Mouse (Mus musculus) cerebellum, postnatal 36 days (tissue): ENCODE measurements around the gene Zfp385c.
"Not testable (repeated sequence)": the region's sequence is repeated elsewhere in the genome, so short reads cannot be mapped to it uniquely, and the experiment has no call there.

ENCODE experiments used
- DNase-seq, 2 experiments: peaks; one replicate each; pipeline ENCODE4 v3.0.0; 2021 to 2022; ENCODE audit warnings: mixed read lengths in 2 of 2

Gene Zfp385c

GRCm38 (mm10) chr11:100684084-100684483 is 8.2 kb downstream of the Zfp385c start:
- no peak for DNase-seq

- DNase-seq = no peak
Measured at GRCm38 (mm10) chr11:100682526-100682925, 9.7 kb downstream of the Zfp385c start.

DNA sequence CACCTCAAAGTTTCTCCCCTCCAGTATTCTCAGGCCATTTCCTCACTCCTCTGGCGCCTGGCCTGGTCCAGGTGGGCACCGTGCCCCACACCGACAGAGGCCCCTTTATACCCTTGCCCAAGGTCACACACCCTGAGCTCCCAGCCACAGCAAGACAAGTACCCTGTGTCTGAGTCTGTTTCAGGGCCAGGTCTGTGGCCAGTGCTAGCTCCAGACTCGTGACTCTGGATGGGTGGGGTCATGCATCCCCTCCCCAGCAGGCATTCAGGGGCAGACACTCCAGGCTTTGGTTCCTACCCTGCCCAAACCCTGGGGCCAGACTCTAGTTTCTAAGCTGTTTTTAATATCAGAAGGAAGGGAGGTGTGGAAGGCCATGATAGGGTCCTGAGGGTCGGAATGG is 10.4 kb downstream of the Zfp385c start:
- no peak for DNase-seq

- DNase-seq = no peak
Measured at GRCm38 (mm10) chr11:100677810-100678209, 14.4 kb downstream of the Zfp385c start.

DNA sequence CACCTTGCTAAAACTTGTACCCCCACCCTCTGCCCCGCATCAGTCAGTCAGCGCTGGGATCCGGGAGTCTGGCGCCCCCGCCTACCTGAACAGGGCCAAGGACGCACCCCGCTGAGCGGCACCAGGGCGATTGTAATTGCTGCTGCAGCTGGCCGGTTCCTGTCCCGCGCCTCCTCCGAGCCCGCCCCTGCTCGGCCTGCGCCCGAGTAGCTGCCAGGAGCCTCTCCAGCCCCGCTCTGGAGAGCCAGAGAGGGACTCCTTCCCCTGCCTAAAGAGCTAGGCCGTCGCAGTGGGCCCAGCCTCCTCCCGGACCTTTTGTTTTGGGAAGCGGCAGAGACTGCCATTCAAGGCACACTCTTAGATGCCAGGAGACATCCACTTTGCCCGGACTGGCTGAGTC is 19.1 kb downstream of the Zfp385c start:
- peak; percentile 14 to 30 for DNase-seq

DNA sequence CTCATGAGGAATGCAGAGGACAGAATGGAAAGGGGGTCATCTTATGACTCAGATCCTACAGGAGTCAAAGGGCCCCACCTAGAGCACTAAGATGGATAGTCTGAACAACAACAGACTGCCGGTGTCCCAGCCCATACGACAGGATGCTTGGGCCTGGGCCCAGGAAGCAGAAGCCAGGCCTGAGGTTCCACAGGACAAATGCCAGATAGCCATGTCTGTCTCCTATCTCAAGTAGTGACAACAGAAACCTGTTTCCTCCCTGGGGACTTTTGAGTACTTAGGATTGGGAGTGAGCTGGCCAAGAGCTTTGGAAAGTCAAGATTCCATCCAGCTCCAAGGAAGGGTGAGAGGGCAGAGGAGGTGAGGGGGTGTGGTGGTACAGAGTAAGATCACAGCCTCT is 20.3 kb downstream of the Zfp385c start:
- DNase-seq = peak in 1 of 2 experiments; percentile 22

- no peak for DNase-seq
Measured at GRCm38 (mm10) chr11:100671049-100671448, 21.2 kb downstream of the Zfp385c start.

- DNase-seq = no peak
Measured at GRCm38 (mm10) chr11:100659806-100660205, 32.4 kb downstream of the Zfp385c start.

DNA sequence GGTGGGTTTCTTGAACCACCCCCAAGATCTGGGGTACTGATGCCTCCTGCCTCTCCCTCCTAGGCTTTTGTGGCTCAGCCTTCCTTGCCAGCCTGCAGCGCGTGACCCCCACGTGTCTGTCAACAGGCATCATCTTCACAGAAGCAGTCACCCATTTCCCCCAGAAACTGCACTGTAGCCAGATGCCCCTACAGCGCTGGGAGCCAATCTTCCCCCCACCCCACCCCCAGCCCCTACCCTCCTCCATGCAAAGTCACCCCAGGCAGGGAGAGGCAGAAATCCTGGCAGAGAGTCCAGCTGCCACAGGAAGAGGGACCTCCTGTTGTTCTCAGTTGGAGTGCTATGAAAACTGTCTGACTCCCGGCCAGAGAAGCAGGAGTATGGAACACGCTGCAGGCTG is 35.8 kb downstream of the Zfp385c start:
- peak; percentile 12 to 21 for DNase-seq

DNA sequence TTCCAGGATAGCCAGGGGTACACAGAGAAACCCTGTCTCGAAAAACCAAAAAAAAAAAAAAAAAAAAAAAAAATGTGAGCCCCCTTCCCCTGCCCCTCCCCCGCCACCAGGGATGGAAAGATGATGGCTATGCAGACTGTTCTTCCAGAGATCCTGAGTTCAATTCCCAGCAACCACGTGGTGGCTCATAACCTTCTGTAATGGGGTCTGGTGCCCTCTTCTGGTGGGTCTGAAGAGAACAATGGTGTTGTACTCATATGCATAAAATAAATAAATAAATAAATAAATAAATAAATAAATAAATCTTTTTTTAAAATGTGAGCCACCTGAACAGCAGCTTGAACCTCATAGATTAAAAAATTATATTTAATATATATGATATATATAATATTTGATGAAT is 36.7 kb downstream of the Zfp385c start:
- not testable (repeated sequence) for DNase-seq

GRCm38 (mm10) chr11:100651748-100652147 is 40.5 kb downstream of the Zfp385c start:
- no peak for DNase-seq

DNA sequence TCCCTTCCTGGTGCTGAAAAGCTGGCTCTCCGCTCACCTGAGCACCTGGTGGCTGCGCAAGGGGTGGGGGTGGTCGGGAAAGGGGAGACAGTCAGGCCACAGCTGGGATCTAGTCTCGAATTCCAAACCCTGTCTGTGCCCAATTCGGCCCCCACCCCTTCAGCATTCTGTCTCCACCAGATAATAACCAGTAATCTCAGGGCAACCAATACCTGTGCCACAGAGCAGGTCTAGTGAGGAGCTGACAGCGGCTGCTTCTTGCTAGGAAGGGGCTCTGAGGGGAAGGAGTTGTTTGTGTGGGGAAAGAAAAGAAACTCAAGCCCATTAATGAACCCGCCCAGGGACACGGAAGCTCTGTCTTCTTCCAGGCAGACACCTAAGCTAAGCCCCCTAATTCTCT is 41.0 kb downstream of the Zfp385c start:
- no peak for DNase-seq

DNA sequence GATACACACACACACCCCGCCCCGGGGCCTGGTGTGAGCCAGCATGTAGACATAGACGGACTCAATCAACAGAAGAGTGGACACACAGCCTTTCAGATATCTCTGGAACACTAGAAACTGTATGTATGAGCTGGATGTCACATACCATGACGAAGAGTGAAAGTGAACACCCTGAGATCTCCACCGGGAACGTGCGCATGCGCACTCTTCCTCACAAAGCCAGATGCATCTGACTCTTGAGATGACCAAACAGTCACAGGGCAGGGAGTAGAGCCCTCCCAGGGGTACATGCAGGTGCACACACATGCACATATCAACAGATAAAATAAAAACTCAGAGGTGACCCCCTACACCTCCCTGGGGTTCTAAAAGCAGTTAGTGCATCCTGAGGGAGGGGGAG is 43.9 kb downstream of the Zfp385c start:
- DNase-seq = no peak

GRCm38 (mm10) chr11:100646265-100646664 is 46.0 kb downstream of the Zfp385c start:
- peak in 1 of 2 experiments; percentile 31 for DNase-seq

DNA sequence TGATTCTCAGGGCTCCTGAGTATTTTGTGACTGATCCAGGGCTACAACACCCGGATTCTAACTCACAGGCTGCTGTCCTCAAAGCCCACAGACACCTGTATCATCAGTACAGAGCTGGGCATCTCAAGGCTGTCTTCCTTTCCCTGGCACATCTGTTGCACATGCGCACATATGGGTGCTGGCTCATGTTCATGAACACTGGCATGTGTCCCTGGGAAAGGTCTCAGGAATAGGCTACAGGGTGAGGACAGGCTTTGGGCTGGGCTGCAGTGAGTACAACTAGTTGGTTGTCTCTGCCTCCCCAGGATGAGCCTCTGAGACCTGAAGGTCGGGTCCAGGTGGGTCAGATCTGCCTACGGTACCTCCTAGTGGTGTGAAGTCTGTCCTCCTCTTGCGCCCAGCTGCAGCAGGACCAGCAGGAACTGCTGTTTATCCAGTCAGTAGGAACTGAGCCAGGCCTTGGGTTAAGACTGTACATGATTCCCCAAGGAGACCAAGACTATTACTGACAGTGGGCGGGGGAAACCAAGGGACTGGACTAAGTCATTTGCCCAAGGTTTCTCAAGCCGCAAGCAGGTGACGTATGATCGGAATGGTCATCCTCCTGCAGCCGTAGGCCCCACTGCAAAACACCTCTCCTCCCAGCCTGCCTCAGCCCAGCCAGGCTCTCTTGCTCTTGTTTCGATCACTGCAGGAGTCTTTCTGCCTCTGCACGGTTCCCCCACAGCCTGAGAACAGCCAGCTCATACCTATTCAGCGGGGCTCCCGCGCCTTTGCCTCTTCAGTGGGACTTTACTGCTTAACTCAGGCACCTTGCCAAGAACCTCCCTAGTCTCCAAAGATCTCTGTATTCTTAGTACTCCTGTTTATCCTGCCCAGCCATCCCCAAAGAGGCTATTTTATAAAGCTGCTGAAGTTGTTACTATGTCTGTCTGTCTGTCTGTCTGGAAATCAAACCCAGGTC is 48.4 kb downstream of the Zfp385c start:
- DNase-seq = no peak

GRCm38 (mm10) chr11:100640159-100640906 is 51.9 kb downstream of the Zfp385c start:
- peak; percentile 57 to 61 for DNase-seq

GRCm38 (mm10) chr11:100634530-100634929 is 57.7 kb downstream of the Zfp385c start:
- DNase-seq = no peak

- DNase-seq = no peak
Measured at GRCm38 (mm10) chr11:100628862-100629352, 63.3 kb downstream of the Zfp385c start.

DNA sequence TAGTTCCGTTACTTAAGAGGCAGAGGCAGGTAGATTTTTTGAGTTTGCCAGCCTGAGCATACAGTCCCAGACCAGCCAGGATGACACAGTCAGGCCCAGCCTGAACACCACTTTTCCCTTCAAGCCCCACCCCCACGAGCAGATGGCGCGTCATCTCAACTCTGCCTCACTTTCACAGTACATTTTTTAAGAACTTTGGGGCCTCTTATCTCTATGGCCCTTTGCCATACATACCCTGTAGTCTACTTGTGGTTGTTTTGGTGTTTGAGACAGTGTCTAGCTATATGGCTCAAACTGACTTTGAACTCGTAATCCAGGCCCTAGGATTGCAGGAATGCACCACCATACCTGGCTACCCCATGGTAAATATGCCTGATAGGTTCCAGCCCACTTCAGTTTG is 64.2 kb downstream of the Zfp385c start:
- no peak for DNase-seq

- DNase-seq = peak; percentile 70 to 74
Measured at GRCm38 (mm10) chr11:100626701-100627195, 65.5 kb downstream of the Zfp385c start.

GRCm38 (mm10) chr11:100625754-100626700 is 66.2 kb downstream of the Zfp385c start:
- DNase-seq = no peak

GRCm38 (mm10) chr11:100623867-100624266 is 68.4 kb downstream of the Zfp385c start:
- no peak for DNase-seq
